Mouse (Mus musculus) liver, postnatal 0 days (tissue): ENCODE data around the gene Gm48551.

Experiments
- CTCF ChIP-seq: sonication (generic); IDR thresholded peaks from 2 replicates; pipeline ENCODE4 v1.5.1; 2016; ENCODE audit warnings: antibody characterized with exemption, low read depth
- EP300 ChIP-seq: IDR thresholded peaks from 2 replicates; pipeline ENCODE4 v1.6.1; 2016; ENCODE audit warnings: antibody characterized with exemption, low read depth, mild to moderate bottlenecking

DNA sequence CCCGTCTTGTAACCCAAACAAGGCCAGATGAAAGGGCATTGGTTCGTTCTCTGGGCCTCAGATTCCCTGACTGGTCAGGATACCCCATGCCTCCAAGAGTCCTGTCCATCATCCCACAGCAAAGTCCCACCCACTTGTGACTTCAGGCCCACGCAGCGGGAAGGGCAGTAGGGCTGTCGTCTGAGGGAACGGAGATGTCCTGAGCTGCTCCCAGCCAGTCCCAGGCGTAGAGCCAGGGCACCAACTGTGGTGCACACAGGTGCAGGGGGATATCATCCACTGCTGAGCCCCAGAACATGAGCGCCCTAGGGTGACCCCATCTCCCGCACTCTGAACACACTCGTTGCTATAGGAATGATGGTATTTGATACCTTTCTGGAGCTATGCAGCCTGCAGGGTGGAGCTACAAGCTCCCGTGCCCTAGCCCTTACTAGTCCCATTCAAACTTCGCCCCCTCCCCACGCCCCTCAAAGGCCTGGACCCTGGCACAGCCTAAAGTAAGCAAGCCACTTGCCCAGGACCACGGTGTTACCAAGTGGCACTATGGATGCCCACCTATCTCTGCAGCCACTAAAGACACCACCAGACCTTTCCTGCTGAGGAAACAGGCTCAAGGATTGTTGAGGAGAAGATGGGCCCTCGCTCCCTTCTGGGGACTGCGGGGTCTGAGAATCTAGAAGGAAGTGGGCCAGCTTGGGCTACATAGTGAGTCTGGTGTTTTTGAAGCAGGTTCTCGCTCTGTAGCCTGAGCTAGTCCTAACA, 31.5 kb downstream of the Gm48551 start:
- TF ChIP-seq CTCF (no peak), EP300 (no peak)
